Mouse (Mus musculus) frontal cortex, postnatal 14 days (tissue): Measurements from ENCODE around the gene Fbxw7.

Experiments used
- DNase-seq, 2 experiments: peaks; one replicate each; pipeline ENCODE4 v3.0.0; 2022; ENCODE audit warnings: low spot score in 2 of 2

Gene Fbxw7

DNA sequence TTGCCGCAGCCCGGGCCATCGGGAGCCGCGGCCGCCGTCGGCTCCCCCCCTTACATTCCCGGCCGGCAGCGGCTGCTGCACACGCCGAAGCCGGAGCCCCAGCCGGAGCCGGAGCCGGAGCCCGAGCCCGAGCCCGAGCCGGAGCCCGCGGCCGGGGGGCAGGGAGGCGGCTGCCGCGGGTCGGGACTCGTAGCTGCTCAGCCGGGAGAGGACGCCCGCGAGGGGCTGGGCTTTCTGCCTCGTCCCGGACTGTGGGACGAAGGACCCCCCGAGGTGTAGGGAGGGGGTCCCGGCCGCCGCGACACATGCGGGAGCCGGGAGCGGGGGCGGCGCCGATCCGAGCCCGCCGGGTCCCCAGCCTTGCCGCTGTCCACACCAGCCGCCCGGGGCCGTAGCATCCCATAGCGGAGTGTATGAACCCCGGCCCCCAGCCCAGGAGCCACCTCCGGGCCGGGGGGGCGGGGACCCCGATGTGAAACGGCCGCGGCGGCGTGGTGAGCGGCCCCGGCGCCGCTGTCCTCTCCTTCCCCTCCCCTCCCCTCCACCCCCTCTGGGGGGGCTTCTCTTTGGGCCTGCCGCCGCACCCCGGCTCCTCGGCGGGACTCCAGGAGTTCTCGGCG, at the start of gene Fbxw7:
Fbxw7 (plus strand) TSS at position 507 of the 620 bp plus-strand sequence.
- DNase-seq: peak in 1 of 2 experiments; percentile 8

DNA sequence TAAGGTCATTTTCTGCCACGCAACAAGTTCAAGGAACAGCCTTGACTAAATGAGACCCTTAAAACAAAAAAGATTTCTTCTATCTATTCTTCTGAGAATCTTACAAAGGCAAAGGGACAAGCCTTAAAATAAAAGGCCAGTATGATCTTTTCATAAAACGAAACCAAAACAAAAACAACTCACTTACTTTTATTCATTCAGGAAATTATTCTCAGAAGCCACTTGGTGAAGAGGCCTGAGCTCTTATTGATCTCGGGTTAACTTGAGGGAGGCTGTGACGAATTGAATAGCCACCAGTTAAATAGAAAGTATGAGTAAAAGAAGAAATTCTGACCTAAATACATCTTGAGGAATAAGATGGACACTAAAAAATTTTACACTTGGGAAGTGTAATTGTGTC, 46.1 kb upstream of the Fbxw7 start:
- DNase-seq: no peak

DNA sequence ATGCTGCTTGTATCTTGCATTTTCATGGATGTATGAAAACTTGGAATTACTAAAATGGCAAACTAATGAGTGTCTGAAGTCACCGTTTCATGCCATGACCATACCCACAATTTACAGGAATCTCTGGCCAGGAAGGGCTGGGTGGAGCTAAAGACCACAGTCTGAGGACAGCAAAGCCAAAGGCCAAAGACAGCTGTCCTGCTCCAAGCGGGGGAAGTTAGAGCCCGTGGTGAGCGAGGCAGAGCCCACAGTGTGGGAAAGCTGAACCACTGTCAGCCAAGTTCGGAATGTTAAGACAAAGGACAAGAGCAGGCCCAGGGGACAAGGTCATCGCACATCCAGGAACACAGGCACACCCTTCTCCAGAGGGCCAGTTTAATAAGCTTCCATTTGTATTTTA, 45.7 kb upstream of the Fbxw7 start:
- DNase-seq: no peak

DNA sequence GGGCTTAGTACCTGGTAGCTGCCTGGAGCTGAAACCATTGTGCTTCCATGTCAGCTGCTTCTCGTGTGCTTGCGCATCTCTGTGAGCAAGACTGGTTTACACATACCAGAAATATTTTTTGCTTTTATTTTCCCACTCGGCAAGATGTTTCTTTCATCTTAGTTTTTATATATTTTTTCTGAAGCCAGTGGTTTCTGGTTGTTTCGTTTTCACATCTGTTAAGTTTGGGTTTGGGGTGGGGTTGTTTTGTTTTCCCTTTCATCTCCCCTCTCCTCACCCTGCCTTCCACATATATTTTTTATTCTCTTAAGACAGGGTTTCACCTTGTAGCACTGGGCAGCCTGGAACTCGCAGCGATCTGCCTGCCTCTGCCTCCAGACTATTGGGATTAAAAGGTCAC, 44.5 kb upstream of the Fbxw7 start:
- no peak for DNase-seq

DNA sequence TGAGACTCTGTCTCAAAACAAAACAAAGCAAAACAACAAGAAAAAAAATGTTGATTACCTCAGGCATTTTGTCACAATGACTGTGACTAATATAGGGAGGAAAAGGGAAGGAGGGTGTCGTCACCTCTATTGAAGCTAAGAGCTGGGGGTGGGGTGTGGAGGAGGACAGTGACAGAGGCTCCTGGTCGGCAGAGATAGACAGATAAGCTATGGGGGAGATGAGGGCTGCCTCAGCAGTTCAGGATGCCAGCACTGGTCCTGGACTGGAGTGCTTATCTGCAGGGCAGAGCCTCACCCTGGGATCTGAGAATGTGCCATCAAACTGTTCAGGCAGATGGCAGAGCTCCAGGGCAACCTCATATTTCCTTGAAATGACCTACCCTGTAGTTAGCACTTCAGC, 43.1 kb upstream of the Fbxw7 start:
- DNase-seq: no peak

DNA sequence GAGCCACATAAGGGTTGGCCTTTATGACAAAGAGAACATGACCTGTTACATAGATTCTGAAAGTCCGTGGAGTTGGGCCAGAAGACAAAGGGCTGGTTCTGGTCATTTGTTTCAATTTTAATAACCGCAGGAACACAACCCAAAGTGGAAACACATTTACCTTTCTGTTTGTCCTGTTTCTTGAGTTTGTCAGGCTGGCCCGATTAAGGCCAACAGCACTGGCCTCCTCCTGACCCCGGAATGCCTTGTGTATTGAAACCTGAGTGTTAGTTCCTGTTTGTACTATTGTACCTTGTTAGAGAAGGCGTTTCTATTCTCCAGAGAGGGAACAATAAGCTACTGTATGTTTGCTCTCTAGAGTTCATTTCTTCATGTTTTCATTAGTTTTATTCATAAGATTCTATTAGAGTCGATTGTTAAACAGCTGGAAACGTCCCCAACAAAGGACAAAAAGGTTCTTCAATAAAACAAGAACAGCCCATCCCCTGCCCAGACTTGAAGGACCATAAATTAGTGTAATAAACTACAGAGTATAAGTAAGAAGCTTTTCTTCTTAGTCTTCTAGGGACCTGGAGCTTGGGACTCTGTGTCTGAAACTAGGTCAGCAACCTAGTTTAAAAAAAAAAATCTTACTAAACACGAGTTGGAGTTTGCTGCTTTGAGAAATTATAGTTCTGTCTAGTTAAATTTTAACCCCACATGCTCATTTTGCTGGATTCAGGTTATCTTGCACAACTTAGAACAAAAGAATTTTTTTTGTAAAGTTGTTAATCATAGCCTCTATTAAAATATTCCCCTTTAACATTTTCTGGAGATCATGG, 40.6 kb upstream of the Fbxw7 start:
- DNase-seq: no peak

DNA sequence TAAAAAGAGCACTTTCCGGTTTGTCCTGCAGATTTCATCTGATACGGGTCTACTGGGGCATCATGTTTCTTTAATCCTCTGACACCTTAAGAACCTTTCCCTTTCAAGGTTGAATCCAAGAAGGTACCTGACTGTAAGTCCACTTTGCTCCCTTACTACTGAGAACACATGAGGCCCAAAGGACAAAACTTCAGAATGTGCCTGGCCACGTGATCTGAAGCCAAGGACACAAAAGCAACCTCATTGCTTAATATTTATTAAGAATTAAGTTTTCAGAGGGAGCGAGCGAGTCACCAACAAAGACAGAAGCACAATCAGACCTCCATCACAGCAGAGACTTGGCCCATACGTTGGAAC, 40.0 kb upstream of the Fbxw7 start:
- DNase-seq: no peak

DNA sequence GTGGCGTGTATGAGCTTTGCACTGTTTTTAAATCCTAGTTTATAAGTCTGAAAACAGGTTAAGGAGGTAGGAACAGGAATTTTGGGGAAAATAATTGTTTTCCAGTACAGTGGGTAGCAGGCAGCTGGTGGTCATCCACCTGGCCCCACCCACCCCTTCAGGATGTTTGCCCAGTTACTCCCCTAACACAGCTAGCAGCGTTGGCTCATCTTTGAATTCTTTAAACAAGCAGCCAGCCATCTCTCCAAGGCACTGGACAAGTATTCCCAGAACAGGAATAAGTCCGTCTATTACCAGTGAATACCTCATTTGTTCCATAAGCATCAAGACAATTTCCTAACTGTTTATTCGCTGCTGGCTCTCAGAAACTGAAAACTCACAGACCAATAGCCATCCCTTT, 39.5 kb upstream of the Fbxw7 start:
- no peak for DNase-seq

DNA sequence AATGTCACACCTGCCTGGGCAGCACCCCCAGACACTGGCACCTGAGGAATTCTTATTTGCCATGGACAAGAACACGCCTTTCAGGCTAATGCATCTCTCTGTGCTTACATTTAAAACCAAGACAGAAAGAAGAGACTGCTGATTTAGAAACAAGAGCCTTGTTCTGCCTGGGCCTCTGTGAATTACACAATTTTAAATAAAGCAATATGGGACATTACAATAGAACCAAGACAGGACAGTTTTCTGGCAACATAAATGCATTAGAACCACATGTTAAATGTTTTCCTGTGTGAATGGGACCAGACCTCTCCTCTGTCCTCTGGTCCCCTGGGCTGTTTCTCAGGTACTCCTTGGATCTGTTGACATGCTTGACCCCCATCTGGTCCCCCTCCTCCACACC, 39.0 kb upstream of the Fbxw7 start:
- no peak for DNase-seq

DNA sequence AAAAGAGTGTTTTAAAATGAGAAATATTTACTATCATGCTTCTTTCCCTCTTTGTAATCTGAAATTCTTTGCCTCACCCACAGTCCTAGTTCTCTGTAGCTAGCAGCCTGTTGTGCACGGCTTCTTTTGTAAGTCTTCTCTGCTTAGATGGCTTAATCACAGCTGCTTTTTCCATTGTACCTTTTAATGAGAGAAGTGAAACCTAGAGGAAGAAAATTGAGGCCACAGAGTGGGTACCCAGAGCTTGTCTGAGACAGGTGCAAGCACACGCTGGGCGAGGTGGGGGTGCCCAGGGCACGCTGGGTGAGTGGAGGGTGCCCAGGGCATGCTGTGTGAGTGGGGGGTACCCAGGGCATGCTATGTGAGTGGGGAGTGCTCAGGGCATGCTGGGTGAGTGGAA, 27.2 kb upstream of the Fbxw7 start:
- no peak for DNase-seq

DNA sequence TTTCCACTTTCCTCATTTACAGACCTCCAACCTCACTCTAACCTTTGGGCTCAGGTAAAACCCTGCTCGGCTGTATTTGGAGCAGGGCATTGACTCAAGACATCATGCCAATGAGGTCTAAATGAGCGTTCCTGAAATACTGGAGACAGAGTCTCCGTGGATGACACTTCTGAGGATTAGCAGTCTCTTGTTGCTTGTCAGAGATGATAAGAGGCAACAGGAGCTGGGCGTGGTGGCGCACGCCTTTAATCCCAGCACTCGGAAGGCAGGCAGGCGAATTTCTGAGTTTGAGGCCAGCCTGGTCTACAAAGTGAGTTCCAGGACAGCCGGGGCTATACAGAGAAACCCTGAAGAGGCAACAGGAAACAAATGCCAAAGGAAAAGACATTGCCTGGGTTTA, 11.0 kb upstream of the Fbxw7 start:
- DNase-seq: no peak

DNA sequence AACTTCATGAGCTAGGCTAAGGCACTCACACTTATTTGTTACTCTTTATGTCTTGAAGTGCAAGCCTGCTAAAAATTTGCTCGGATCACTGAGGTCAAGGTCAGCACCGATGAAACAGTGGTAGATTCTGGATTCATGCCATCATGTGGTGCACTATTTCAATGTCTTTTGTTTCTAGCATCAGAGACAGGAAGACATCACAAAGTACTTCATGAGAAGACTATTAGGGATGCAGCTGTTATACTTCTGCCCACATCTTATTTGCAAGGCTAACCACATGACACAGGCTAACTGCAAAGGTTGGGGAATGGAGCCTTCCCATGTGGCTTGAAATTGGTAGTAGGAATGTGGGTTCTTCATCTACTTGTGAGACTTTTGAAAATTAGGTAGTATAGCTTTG, 8.9 kb upstream of the Fbxw7 start:
- no peak for DNase-seq

DNA sequence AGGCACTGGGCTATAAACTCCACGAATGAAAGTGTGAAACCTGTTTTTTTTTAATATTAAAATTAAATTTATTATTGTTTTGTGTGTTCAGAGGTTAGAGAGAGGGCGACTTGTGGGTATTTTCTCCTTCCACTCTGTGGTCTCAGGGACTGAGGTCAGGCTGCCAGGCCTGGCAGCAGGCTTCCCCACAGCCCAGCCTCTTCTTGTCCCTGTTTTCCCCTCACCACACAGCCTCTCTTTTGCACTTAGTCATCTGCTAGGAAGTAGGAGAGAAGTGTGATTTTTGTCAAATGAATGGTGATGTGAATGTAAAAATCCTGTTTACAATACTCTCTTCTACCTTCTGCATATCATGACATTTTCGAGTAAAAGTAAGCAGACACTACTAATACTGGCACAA, 7.2 kb upstream of the Fbxw7 start:
- DNase-seq: no peak

DNA sequence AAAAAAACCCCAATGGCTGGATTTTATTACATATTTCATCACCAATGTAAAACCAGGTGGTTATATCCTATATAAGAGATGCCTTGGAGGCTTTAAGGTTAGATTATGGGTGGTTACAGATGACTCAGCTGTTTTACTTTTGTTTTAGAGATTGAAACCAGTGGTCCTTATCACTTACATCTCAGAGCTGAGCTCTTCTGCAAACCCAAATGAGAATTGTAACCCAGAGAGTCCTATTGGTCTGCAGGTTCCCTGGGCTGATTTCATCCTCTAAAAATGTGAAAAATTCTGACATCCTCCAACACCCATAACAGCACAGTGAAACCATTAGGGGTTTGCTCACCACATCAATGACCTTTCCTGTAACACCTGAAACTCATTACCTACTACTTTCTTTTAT, 6.2 kb upstream of the Fbxw7 start:
- DNase-seq: no peak

DNA sequence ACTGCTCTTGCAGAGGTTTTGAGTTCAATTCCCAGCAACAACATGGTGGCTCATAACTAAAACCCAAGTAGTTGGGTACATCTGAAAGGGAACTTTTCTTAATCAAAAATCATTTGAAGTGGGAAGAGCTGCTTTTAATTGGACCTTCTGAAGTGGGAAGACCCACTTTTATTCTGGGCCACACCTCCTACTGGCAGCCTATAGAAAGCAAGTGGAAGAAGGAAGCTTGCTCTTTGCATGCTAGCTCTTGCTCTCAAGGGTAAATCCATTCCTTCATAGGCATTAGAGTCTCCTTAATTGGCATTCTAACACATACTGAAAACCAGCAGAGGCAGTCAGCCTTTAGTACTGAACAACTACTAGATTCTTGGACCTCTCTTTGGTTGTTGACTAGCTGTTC, 4.3 kb upstream of the Fbxw7 start:
- no peak for DNase-seq

DNA sequence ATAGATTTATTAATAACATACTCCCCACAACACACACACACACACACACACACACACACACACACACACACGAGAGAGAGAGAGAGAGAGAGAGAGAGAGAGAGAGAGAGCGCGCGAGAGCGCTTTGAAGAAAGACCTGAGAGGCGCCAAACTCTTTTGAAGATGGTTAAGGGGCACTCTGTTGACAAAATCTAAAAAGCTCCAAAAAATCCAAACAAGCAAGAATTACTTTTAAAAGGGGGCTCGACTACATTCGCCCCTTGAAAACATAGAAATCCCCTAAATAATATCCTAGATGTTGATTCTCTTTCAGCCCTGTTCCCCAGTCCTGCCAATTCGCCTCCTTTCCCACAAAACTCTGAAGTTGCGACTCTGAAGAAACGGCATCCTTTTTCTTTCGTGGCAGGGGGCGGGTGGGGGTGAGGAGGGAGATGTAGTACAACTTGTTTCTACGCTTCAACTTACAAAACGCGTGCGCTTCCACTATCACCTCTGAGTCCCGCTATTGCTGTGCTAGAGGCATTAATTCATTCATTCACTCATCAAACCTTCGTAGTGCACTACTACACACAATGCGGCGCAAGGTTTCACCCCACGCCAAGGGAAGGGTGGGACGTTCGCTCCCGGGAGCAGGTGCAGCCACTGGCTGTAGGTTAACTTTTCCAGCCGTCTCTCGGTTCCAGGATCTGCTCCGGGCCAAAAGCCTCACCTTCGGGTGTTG, 1.5 kb upstream of the Fbxw7 start:
- no peak for DNase-seq

DNA sequence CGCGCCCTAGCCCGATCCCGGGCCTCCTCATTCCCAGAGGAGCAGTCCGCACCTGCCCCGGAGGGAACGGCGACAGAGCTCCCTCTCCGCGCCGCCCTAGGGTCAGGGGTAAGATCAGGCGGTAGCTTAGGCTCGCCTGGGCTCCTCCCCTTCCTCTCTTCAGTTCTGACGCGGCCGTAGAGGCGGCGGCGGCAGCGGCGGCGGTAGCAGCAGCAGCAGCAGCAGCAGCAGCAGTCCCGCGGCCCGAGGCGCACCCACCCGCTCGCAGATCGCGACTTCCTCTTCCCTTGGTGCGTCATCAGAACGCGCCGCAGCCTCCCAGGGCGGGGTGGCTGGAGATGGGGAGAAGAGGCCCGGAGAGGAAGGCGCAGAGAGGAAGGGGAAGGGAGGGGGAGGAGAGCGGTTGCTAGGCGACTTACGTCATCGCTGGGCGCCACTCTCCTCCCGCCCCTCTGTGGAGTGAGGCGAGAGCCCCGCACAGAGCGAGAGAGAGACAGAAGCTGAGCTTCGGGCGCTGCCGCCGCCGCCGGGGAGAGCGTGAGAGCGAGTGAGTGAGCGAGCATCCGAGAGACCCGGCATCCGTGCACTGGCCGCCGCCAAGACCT, 809 bp upstream of the Fbxw7 start:
- DNase-seq: peak; percentile 99

DNA sequence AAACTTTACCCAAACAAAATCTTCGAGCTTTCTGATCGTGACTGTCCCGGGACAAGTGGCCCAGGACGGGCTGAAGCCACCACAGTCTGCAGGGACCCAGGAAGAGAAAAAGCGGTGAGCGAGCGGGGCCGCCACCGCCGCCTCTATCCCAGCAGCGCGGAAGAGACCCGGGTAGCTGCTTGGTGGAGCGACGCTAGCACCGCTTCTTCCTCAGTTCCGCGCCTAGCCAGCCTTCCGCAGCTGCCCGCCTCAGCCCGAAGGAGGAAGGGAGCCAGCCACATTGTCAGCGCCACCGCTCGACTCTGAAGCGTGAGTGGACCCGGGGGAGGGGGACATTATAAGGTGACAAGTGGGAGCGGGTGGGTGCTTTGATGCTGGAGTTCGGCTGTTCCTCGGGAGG, 393 bp downstream of the Fbxw7 start:
- DNase-seq: peak; percentile 10 to 46

DNA sequence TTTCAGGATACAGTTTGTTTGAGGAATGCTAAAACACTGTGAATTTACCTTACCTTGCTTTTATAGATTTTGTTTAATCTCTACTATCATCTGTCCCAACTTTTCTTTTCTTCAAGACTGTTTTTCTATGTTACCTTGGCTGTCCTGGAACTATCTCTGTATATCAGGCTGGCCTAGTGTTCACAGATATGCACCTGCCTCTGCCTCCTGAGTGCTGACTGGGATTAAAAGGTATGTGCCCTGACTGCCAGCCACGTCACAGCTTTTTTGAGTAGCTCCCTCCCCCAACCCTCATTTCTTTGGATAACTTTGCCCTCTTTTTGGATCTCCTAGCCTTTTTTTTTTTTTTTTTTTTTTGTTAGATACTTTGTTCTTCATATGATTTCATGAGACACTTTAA, 1.9 kb downstream of the Fbxw7 start:
- DNase-seq: no peak

DNA sequence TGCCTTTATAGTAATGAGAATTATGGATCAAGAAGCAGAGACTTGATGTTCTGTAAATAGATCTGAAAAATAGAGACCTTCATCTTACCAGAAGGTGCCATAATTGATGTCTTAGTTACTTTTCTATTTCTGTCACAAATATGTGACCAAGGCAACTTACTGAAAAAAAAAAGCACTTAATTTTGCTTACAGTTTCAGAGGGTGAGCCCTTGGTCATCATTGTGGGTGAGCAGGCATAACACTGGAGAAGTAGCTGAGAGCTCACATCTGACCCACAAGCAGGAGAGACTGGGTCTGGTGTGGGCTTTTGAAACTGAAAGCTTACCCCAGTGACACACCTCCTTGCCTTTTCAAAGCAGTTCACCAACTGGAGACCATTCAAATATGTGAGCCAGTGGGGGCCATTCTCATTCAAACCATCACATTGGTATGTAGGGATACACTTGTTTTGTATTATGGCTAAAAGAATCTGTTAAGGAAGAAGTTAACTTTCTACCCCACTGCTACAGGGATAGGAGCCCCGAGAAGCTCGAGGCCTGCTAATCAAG, 5.7 kb downstream of the Fbxw7 start:
- DNase-seq: no peak

DNA sequence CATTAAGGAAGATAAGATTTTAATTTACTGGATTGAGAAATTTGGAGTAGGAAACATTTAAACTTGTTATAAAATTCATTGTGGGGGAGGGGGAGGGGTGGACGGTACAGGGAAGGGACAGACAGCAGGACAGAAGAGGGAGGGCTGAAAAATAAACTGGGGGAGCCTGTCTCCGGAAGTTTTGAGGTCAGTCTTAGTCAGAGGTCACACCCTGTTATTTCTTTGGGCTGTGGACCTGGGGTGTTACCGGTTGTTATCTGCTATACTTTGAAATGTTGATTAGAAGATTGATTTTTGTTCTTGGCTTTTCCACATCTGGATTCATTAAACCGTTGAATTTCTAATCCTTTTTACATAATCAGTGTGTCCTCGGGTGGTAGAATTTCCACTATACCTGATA, 10.9 kb downstream of the Fbxw7 start:
- DNase-seq: no peak

DNA sequence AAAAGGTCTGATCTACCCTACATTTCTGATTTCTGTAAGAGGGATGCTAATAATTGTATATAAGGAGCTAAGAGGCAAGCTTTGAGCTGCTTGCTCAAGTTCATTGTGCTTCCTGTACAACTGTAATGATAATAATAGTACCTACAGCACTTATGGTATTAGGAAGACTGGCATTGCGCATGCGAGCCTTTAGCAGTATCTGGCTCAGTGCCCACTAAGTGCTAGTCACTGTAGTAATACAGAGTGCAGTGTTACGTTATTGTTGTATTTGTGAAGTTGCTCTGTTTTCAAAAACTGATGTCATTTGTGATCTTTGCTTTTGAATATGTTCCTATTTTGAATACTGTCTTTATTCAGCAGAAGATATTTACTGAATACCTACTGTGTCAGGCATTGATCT, 11.3 kb downstream of the Fbxw7 start:
- no peak for DNase-seq
